Mouse (Mus musculus): ENCODE measurements around the gene Akap13. TPM values are rescaled to one million over a fixed set of nuclear protein-coding genes. Genes with fewer than 3 reads are reported as not detected.

The Akap13 gene
- polyA plus RNA-seq, 1 experiment from 2014 or later, result 32.3 TPM

DNA sequence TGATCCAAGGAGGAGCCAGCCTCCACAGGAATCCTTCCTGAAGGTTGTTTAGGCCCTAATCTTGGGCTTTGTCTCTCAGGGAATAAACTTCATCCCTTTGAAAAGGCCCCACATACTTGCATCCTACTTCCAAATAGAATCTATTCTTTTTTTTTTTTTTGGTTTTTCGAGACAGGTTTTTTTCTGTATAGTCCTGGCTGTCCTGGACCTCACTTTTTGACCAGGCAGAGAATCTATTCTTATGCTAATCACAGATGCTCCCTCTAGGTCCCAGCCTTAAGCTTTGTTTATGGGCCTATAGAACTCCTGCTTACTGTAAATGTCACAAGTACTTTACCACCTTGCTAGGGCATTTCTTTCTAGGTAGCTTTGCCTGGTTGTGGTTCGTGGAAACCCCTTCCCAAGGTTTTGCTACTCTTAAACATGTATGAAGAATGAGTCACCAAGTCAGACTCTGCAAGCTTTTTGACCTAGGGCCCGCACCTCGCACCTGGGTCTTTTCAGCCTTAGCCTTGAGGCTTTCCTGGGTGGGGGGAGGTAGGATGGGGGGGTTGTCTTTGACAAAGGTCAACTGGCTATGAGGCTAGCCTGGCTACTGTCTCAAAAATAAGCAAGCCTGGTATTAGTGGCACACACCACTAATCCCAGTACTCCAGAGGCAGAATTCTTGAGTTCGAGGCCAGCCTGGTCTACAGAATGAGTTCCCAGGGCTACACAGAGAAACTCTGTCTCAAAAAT is 346.5 kb downstream of the Akap13 start:
- H3K4me3 ChIP-seq, result no peak overlapping the region

DNA sequence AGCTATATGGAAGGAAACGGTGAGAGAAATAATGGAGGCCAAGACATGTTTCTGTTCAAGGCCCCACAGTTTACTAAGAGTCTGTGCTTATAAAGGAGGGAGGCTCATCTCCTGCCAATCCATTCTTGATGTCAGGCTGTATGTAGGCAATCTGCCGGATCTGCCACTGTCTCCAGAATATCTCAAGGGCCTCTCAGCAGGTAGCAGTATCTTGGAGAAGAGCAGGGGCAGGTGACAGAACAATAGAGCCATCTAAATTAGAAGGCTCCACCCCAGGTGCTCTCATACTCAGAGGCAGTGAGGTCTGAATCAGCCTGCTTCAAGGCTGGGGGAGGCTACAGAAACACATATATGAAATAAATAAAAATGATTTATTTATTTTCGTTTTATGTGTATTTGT is 347.6 kb downstream of the Akap13 start:
- H3K9ac ChIP-seq, result no peak overlapping the region
- no peak overlapping the region for H3K4me2 ChIP-seq (replicated peaks)
- no peaks in the 10 kb centered on the region for H3K27me3 ChIP-seq
- ATAC-seq (ENCODE audit: low FRiP score), result no peak
- H3K4me1 ChIP-seq, result no peaks in the 10 kb centered on the region
- no peak overlapping the region for H3K27ac ChIP-seq
- WGBS, result 72% methylated on average over 3 of the region's 3 CpGs
- H3K4me3 ChIP-seq, result no peak overlapping the region
- no peaks in the 10 kb centered on the region for H3K9me3 ChIP-seq (replicated peaks)
- no peaks in the 10 kb centered on the region for H3K36me3 ChIP-seq

More for the DNA sequence above, 346.5 kb downstream of the Akap13 start:
- ATAC-seq (ENCODE audit: low FRiP score), result no peak
- WGBS, result 88% methylated on average over 5 of the region's 5 CpGs
- H3K9ac ChIP-seq, result no peak overlapping the region
- no peaks in the 10 kb centered on the region for H3K36me3 ChIP-seq
- no peak overlapping the region for H3K4me2 ChIP-seq (replicated peaks)
- no peaks in the 10 kb centered on the region for H3K9me3 ChIP-seq (replicated peaks)
- no peaks in the 10 kb centered on the region; the same call in 1 of the 2 replicates for H3K4me1 ChIP-seq
- H3K27ac ChIP-seq, result no peak overlapping the region
- H3K27me3 ChIP-seq, result no peaks in the 10 kb centered on the region

Small RNAs within 50 kb of the gene (microRNA-seq; reads per million reads assigned to microRNA genes)
- gene Gm23251, result not detected

Other genes starting within 250 kb of the Akap13 start
- 2.6 and 2.9 TPM in 2 replicates for gene Sv2b, start 146.3 kb upstream of the Akap13 start, polyA plus RNA-seq (2016; fragmentation: Nextera tagmentation; extraction: Ambion mirVana)